8 mouse cellular contexts compared by ENCODE assay signal in the genomic region with DNA sequence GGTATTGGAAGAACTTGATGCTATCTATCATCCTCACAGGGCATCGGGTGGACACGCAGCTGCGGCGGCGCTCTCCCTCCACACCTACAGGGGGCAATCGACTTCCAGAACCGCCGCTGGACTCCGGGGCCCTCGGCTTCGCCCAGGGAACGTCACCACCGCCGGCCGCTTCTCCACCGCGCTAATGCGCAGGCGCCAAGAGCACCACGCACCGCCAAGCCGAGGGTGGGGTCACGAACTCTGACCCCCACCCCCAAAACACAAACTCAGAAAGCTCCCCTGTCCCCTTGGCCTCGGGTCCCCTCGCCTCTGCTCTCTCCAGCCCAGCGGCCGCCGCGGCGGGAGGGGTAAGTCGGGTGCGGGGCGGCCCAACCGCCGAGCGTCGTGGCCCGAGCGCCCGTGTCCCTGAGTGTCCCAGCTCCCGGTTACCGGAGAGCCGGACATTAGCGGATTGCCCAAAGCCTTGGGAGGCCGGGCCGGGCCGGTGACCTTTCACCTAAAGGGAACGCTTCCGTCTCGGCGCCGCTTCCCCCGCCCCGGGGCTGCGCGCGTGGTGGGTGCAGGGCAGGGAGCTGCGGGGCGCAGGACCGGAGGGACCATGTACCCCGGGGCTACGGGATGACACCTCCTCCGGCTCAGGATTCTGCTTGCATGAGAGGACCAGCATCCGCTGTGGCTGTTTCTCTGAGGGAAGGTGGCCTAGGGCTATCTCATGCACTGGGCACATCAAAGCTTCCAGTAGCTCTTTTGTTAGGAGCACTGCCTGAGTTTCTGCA. TPM values are rescaled to one million over a fixed set of nuclear protein-coding genes. Genes with fewer than 3 reads are reported as not detected.
DNase-seq lines count a peak whose midpoint lies in the region; ATAC-seq and TF ChIP-seq lines count a peak whose summit lies in the region.

A gene (plus strand): TSS at position 268 of the 776 bp plus-strand sequence.

- 1% methylated on average over 63 of the region's 64 CpGs for WGBS in forebrain, embryonic 11.5 days
- WGBS in heart, embryonic 16.5 days: under 1% methylated on average over 64 of the region's 64 CpGs
- WGBS in liver, embryonic 14.5 days (ENCODE audit: insufficient replicate concordance): under 1% methylated on average over 63 of the region's 64 CpGs
- under 1% methylated on average over 64 of the region's 64 CpGs for WGBS in stomach, embryonic 15.5 days

- H3K27me3 ChIP-seq in forebrain, embryonic 11.5 days (ENCODE audit: control insufficient read depth, insufficient read depth, low read length): no peaks in the 10 kb centered on the region
- no peaks in the 10 kb centered on the region for H3K27me3 ChIP-seq in heart, embryonic 16.5 days (ENCODE audit: control insufficient read depth, insufficient read depth, low read length)
- H3K27me3 ChIP-seq in liver, embryonic 14.5 days (ENCODE audit: control insufficient read depth, insufficient read depth, low read length): no peaks in the 10 kb centered on the region
- no peaks in the 10 kb centered on the region for H3K27me3 ChIP-seq in stomach, embryonic 15.5 days (replicated peaks)

- H3K27ac ChIP-seq in forebrain, embryonic 11.5 days (ENCODE audit: low read depth, low read length): peak within 1 kb of the TSS; percentile 28
- peak within 1 kb of the TSS; percentile 97 for H3K27ac ChIP-seq in heart, embryonic 16.5 days (ENCODE audit: low read length)
- peak within 1 kb of the TSS; percentile 5 for H3K27ac ChIP-seq in liver, embryonic 14.5 days
- peak within 1 kb of the TSS; percentile 96 for H3K27ac ChIP-seq in stomach, embryonic 15.5 days

- TF ChIP-seq EP300 in liver, embryonic 14.5 days (IDR thresholded peaks at IDR 0.05; ENCODE audit: low read depth): no peak

- ATAC-seq in forebrain, embryonic 11.5 days (replicated peaks; ENCODE audit: low FRiP score): peak; percentile 94
- peak; percentile 93 for ATAC-seq in heart, embryonic 16.5 days (replicated peaks; ENCODE audit: extremely low read depth, insufficient read depth, low FRiP score)
- ATAC-seq in liver, embryonic 14.5 days (ENCODE audit: insufficient read depth): peak; percentile 85
- ATAC-seq in stomach, embryonic 15.5 days (ENCODE audit: insufficient read depth, low FRiP score, low read depth): peak; percentile 89

- no peaks in the 10 kb centered on the region for H3K36me3 ChIP-seq in forebrain, embryonic 11.5 days (ENCODE audit: control insufficient read depth, insufficient read depth, low read length)
- H3K36me3 ChIP-seq in heart, embryonic 16.5 days (ENCODE audit: control insufficient read depth, insufficient read depth): no peaks in the 10 kb centered on the region
- H3K36me3 ChIP-seq in liver, embryonic 14.5 days (replicated peaks; ENCODE audit: control insufficient read depth, insufficient read depth, low read depth): no peaks in the 10 kb centered on the region
- H3K36me3 ChIP-seq in stomach, embryonic 15.5 days: no peaks in the 10 kb centered on the region

- H3K9me3 ChIP-seq in forebrain, embryonic 11.5 days (ENCODE audit: control insufficient read depth, low read length): no peaks in the 10 kb centered on the region
- H3K9me3 ChIP-seq in heart, embryonic 16.5 days (replicated peaks; ENCODE audit: control insufficient read depth, low read length): no peaks in the 10 kb centered on the region
- H3K9me3 ChIP-seq in liver, embryonic 14.5 days (ENCODE audit: control insufficient read depth, low read length): no peaks in the 10 kb centered on the region
- no peaks in the 10 kb centered on the region for H3K9me3 ChIP-seq in stomach, embryonic 15.5 days

- peak within 1 kb of the TSS; percentile 78 for H3K4me3 ChIP-seq in forebrain, embryonic 11.5 days (ENCODE audit: low read depth, low read length)
- peak within 1 kb of the TSS; percentile 97 for H3K4me3 ChIP-seq in heart, embryonic 16.5 days (ENCODE audit: low read length)
- H3K4me3 ChIP-seq in liver, embryonic 14.5 days (ENCODE audit: insufficient read depth in 1 of 2, low read depth in 2 of 2, low read length in 2 of 2): peak within 1 kb of the TSS; percentile 62 to 71
- H3K4me3 ChIP-seq in stomach, embryonic 15.5 days (replicated peaks): peak within 1 kb of the TSS; percentile 95

- peak within 1 kb of the TSS; percentile 95 for H3K9ac ChIP-seq in forebrain, embryonic 11.5 days (ENCODE audit: low read length)
- peak within 1 kb of the TSS; percentile 98 for H3K9ac ChIP-seq in heart, embryonic 16.5 days (ENCODE audit: low read length)
- H3K9ac ChIP-seq in liver, embryonic 14.5 days (replicated peaks): peak within 1 kb of the TSS; percentile 61
- peak within 1 kb of the TSS; percentile 96 for H3K9ac ChIP-seq in stomach, embryonic 15.5 days

- TF ChIP-seq CTCF in liver, embryonic 14.5 days (IDR thresholded peaks at IDR 0.05; ENCODE audit: low read depth): peak; percentile 71

- H3K4me2 ChIP-seq in forebrain, embryonic 11.5 days (ENCODE audit: low read depth, low read length, severe bottlenecking): peak within 1 kb of the TSS; percentile 53
- H3K4me2 ChIP-seq in heart, embryonic 16.5 days (ENCODE audit: low read depth, low read length): peak within 1 kb of the TSS; percentile 61
- peak within 1 kb of the TSS; percentile 56 for H3K4me2 ChIP-seq in liver, embryonic 14.5 days (ENCODE audit: low read depth)
- peak within 1 kb of the TSS; percentile 68 for H3K4me2 ChIP-seq in stomach, embryonic 15.5 days

- peak; percentile 62 to 64 for DNase-seq in CD8-positive naive resting alpha-beta T cell, adult 2 months (ENCODE audit: low read depth in 2 of 2, low spot score in 2 of 2)
- peak; percentile 12 for DNase-seq in c-Kit-negative CD71-positive TER-119-positive erythroid progenitor cells, embryonic 14.5 days (ENCODE audit: low read depth, low spot score)
- DNase-seq in forebrain, embryonic 11.5 days (ENCODE audit: low spot score): peak; percentile 94
- DNase-seq in kidney, postnatal 36 days: peak; percentile 92 to 94
- DNase-seq in liver, embryonic 14.5 days (ENCODE audit: low read depth in 3 of 3, low spot score in 3 of 3): peak; percentile 31 to 58 (median 49)
- DNase-seq in neural tube, embryonic 10.5 days (ENCODE audit: extremely low spot score, low spot score): peak; percentile 90

- H3K4me1 ChIP-seq in forebrain, embryonic 11.5 days (replicated peaks; ENCODE audit: control insufficient read depth, insufficient read depth, low read length): no peaks in the 10 kb centered on the region
- peaks cover 14% of the 10 kb centered on the region for H3K4me1 ChIP-seq in heart, embryonic 16.5 days (ENCODE audit: control insufficient read depth, insufficient read depth, low read length)
- H3K4me1 ChIP-seq in liver, embryonic 14.5 days (replicated peaks; ENCODE audit: control insufficient read depth in 2 of 2, insufficient read depth in 2 of 2, low read length in 1 of 2): peaks cover 0 to 9% of the 10 kb centered on the region in 2 experiments; a peak in 3 of 4 replicates
- peaks cover 16% of the 10 kb centered on the region; the same call in 1 of the 2 replicates for H3K4me1 ChIP-seq in stomach, embryonic 15.5 days

RNA-seq across cellular contexts. Expression of the gene that starts here (rescaled TPM):
- polyA plus RNA-seq in forebrain, embryonic 11.5 days (2014; fragmentation: Nextera tagmentation; extraction: Ambion mirVana): 10.9 and 11.4 TPM in 2 replicates
- 6.4 and 6.8 TPM in 2 replicates for polyA plus RNA-seq in heart, embryonic 16.5 days (2015; fragmentation: Nextera tagmentation; extraction: Ambion mirVana)
- 2.2 and 2.3 TPM in 2 replicates for polyA plus RNA-seq in liver, embryonic 14.5 days (2012; rRNA removed)
- polyA plus RNA-seq in liver, embryonic 14.5 days (2014; fragmentation: Nextera tagmentation; extraction: Ambion mirVana): 2.2 and 2.5 TPM in 2 replicates
- 8.7 and 10.3 TPM in 2 replicates for polyA plus RNA-seq in stomach, embryonic 15.5 days (2015; fragmentation: Nextera tagmentation; extraction: Ambion mirVana)

Comparison
In these comparisons a context has a peak if more than half of its experiments do, and no peak if none do; other contexts are left out.
1. Peak in every context shown above with its lines: DNase-seq, ATAC-seq, H3K4me3 ChIP-seq and H3K27ac ChIP-seq.
2. DNase-seq: peak in every context shown above with its lines; median percentile 94 in forebrain, embryonic 11.5 days; 93 in kidney, postnatal 36 days; 90 in neural tube, embryonic 10.5 days; 63 in CD8-positive naive resting alpha-beta T cell, adult 2 months; 49 in liver, embryonic 14.5 days; 12 in c-Kit-negative CD71-positive TER-119-positive erythroid progenitor cells, embryonic 14.5 days.
3. H3K27ac ChIP-seq: peak in every context shown above with its lines; median percentile 97 in heart, embryonic 16.5 days; 96 in stomach, embryonic 15.5 days; 28 in forebrain, embryonic 11.5 days; 5 in liver, embryonic 14.5 days.